Mouse (Mus musculus) thymus, postnatal 25 days (tissue): ENCODE measurements around the gene Smap1.
A peak's percentile ranks its signal among the peaks of the same experiment; 100 is the strongest.
"Not testable (repeated sequence)": the region's sequence is repeated elsewhere in the genome, so short reads cannot be mapped to it uniquely, and the experiment has no call there.

Source experiments
- DNase-seq: peaks from one replicate; pipeline ENCODE4 v3.0.0; 2022

Smap1 gene

GRCm38 (mm10) chr1:23921711-23922529 is at the start of gene Smap1:
TSS of gene Smap1 (minus strand) at chr1:23922317.
- DNase-seq = peak; percentile 76

DNA sequence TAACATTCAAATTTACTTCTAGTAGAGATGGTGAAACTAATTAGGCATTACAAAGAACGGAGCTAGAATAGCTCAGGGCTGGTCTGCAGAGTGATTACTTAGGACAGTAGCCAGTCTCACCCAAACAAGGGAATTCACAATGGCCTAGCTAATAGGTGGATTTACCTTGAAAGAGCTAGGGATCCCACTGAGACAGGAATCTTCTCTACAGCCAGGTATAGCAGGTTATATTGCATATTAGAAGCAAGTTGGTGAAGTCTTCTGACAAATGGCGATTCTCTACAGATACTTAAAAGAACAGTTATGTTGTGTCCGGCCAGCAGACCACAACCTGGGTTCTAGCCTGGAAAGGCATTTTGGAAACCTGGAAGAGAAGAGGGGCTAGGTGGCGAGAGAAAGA is 49.0 kb upstream of the Smap1 start:
- not testable (repeated sequence) for DNase-seq

- DNase-seq = no peak
These were observed 46.1 kb upstream of the Smap1 start for GRCm38 (mm10) chr1:23968027-23968725.

- DNase-seq = no peak
These were observed 44.1 kb upstream of the Smap1 start for GRCm38 (mm10) chr1:23966226-23966625.

- DNase-seq = no peak
These were observed 37.3 kb upstream of the Smap1 start for GRCm38 (mm10) chr1:23959415-23959732.

- no peak for DNase-seq
These were observed 36.7 kb upstream of the Smap1 start for GRCm38 (mm10) chr1:23958668-23959414.

DNA sequence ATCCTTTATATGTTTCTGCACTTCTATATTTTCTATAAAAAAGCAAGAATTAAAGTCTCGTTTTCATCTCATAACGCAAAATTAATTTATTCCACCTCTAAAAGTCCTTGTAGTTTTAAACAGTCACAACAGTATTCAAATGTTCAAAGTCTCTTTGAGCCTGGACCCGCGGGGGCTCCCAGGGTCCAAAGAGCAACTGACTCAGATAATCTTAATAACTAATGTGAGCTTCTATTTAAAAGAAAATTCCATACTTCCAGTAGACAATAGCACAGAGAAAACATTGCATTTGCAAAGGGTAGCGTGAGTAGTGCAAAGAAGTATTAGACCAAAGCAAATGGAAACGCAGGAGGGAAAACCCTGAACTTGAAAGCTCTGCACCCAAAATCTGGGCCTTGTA is 36.0 kb upstream of the Smap1 start:
- no peak for DNase-seq

DNA sequence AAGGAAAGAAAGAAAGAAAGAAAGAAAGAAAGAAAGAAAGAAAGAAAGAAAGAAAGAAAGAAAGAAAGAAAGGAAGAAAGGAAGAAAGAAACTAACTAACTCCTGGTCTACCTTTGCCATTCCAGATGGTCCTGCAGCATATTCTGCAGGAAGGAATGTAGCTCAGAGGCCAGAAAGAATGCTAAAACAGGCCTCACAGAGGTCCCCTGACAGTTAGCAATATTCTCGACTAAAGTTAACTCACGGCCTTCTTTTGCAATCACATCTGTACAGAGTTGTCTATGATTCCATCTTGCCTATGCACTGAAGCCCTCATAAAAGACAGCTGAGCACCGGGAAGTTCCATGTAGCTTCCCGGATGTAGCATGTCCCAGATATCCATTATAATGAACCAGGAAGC is 33.4 kb upstream of the Smap1 start:
- no peak for DNase-seq

GRCm38 (mm10) chr1:23953921-23954320 is 31.8 kb upstream of the Smap1 start:
- DNase-seq = no peak

GRCm38 (mm10) chr1:23948778-23949699 is 26.9 kb upstream of the Smap1 start:
- no peak for DNase-seq

DNA sequence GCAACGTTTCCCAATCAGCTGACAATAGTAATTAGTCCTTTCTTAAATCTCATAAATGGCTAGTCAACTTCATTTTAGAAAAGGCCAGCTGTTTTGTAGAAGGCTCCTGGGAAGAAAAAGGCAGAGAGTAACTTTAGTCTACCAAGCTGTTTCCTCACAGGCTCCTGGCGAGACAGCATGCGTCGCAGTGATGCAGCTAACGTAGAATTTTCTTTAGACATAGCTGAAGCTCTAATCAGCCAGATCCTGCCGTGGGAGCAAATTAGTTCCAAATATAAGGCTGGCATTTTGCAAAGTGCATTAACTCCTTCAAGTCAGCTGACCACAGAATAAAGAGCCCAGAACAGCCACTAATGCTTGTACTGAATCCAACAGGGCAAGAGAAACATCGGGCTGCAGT is 26.2 kb upstream of the Smap1 start:
- DNase-seq = no peak

DNA sequence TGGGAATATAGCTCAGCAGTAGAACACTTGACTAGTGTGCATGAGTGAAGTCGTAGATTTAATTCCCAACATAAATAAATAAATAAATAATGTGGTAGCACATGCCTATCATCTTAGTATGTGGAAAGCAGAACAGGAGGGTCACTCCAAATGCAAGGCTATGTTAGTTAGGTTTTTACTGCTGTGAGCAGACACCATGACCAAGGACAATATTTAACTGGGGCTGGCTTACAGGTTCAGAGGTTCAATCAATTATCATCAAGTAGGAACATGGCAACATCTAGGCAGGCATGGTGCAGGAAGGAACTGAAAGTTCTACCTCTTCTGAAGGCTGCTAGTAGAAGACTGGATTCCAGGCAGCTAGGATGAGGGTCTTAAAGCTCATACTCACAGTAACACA is 22.0 kb upstream of the Smap1 start:
- DNase-seq = no peak

DNA sequence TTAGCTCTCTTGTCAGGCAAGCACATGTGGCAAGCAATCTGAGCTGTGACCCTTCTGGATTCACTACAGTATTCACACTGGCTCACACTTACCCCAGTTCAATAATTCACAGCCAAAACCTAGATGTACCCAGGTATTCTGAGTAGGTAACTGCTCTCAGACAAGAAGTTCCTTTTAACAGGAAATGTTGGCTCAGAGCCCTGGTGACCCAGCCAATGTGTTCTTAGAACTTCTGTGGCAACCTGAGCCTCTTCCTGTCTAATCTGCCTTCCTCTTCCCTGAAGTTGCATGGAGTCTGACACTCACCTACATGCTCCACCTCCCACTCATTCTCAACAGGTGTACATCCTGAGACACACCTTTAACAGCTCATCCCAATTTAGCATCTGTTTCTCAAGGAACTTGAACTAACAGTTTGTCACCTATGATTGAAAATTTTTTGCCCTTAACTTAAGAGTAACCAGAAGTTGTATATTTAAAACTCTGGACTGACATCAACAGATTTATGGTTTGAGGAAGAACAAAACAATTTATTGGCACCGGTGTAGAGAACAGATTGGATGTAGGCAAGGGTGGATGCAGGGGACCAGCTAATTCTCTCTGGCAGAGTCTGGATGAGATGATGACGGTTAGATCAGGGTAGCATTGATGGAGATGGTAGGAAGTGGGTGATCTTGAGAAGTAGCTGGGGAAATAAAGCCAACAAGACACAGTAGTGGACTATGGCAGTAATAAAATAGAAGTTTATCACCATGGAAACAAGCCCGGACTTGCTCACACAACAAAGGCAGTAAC is 21.2 kb upstream of the Smap1 start:
- DNase-seq = no peak

- DNase-seq = no peak
These were observed 13.3 kb upstream of the Smap1 start for GRCm38 (mm10) chr1:23935408-23935762.

DNA sequence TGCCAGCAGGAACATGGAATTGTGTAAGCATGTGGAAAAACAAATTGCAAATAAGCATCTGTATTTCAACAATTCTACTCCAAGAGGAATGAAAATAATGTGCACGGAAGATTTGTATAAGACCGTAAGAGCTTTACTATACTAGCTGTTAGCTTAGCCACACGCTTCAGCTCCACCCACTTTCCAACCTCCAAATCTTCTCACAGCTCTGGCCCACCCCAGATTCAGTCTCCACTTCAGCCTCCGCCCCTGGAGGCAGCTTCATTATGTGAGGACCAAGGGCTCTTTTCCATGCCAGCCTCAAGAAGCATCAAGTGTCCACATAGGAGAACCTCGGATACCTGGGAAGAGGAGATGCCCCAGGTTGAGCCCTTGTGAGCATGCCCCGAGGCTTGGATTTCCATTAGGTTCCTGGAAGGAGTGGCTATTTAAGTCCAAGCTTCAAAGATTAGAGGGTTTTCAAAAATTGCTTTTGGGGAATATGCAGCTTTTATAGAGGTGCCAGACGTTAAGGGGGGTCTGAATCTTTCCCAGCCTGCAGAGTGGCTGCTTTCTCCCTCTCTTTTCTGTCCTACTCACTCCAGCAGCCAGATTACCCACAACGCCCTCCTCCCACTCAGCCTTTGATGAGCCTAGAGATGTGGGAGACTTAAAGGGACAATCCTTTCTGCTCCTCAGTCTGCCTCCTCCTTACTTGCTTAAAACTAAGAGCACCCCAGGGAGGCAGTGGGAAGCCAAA is 12.7 kb upstream of the Smap1 start:
- DNase-seq = no peak

DNA sequence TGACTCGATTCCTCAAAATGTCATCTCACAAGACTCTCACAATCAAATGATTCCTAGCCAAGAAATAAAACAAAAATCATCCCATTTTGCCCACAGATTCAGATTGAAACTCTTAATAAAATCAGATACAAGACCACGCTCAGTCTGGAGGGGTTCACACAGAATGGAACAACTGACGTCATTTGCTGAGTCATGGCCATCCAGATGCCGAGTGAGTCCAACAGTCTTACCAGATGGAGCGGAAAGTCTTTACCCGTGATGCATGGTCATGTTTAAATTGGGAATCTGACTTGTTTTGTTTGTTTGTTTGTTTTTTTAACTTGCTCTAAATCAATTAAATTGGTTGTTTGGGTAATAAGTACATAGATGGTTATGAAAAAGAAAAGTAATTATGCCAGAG is 7.3 kb upstream of the Smap1 start:
- no peak for DNase-seq

DNA sequence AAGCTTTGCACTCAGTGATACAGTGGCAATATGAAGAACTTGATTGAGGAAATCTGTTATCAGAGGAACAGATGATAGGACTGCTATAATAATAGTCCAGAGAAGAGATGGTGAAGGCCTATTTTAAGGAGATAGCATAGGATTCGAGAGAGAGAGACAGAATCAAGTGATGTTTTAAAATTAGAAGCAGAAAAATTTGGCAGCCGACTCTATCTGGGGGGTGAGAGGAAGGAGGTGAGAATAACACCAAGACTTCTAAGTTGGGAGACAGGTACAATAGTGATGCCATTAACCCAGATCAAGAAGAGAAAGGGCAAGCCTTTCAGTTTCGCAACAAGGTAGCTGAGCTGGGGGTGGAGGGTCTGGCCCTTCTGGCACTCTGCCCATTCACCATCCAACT is 6.3 kb upstream of the Smap1 start:
- no peak for DNase-seq

DNA sequence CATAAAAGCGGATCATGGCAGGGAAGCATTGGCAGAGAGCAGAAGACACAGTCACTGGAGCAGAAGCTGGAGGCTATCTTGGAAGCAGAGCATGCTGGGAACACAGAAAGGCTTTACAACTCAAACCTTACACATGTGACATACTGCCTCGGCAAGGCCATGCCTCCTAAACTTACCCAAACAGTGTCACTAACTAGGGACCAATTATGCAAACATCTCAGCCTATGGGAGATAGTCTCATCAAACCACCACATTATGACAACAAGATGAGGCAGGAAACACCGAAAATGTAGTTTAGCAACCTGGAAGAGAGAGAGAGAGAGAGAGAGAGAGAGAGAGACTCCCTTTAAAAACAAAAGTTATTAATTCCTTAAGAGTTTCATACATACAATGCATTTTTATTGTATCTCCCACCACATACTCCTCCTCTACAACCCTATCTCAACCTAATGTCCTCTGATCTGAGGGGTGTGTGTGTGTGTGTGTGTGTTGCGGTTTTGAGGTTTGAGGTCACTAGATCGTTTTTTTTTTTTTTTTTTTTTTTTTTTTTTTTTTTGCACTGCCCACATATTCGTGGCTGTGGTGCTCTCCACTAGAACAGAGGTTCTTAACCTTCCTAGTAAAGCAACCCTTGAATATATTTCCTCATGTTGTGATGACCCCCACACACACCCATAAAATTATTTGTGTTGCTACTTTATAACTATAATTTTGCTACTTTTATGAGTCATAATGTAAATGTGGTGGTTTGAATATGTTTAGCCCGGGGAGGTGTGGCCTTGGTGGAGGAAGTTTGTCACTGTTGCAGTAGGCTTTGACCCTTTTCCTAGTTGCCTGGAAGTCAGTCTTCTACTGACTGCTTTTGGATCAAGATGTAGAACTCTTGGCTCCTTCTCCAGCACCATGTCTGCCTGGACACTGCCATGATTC is 1.9 kb upstream of the Smap1 start:
- DNase-seq = no peak

- DNase-seq = no peak
These were observed 390 bp upstream of the Smap1 start for GRCm38 (mm10) chr1:23922530-23922884.

GRCm38 (mm10) chr1:23920275-23920674 is 1.8 kb downstream of the Smap1 start:
- peak; percentile 6 for DNase-seq
